Mouse (Mus musculus): ENCODE measurements at regions not wholly inside any gene's neighbourhood (a gene's known extent, or its start where the extent isn't known, plus 50 kb on each side); places are given as distances from the start of the nearest gene placed in this dataset.

DNA sequence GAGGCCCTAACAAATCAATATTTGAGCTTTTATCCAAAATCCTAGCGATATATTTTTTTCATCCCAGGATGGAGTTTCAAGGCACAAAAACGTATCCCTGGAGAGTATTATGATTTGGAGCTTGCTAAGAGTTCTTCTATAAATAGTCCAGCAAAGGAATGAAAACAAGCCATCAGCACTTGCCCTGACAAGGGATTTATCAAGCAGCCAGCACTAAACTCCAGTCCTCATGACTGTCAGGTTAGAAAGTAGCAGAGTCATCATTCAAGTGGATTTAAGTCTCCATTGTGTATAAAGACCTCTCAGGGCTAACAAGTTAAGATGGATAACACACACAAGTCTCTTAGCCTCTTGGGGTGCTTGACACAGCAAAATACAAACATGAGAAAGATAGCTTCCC, 148.6 kb upstream of the Ust start:
- H3K27me3 ChIP-seq (replicated peaks; ENCODE audit: control insufficient read depth, insufficient read depth, low read length): no peaks in the 10 kb centered on the region
- no peaks in the 10 kb centered on the region for H3K4me1 ChIP-seq (ENCODE audit: control insufficient read depth, insufficient read depth, low read depth, low read length)
- H3K4me3 ChIP-seq (ENCODE audit: low read length): no peak overlapping the region
- H3K4me2 ChIP-seq (ENCODE audit: low read length): no peak overlapping the region
- H3K36me3 ChIP-seq (ENCODE audit: control insufficient read depth, insufficient read depth, low read length): no peaks in the 10 kb centered on the region
- peaks cover 6% of the 10 kb centered on the region; the same call in 1 of the 2 replicates for H3K9me3 ChIP-seq (ENCODE audit: control insufficient read depth, low read length)
- no peak overlapping the region for H3K9ac ChIP-seq (ENCODE audit: low read depth, low read length)
- 77% methylated on average over 2 of the region's 2 CpGs for WGBS
- no peak overlapping the region for H3K27ac ChIP-seq (ENCODE audit: low read depth, low read length)
- ATAC-seq: peak; percentile 9; the same call in 1 of the 2 replicates

DNA sequence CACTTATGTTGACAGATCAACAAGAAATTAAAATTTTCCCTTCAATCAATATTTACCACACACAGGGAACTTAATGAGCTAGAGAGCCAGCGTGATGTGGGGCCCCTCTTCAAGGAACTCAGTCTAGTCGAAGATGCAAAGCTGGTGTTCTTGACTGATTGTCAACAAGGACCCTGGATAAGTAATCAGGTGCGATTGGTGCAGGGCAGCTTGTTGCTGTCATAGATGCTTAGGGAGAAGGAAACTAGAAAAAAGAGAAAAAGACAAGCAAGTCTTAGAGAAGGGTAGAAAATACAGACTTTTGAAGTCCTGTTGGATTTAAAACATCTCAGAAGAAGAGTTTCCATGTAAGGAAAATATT, 140.3 kb upstream of the Ust start:
- Histone ChIP-seq H3K9me3 (ENCODE audit: control insufficient read depth, low read length) (no peaks in the 10 kb centered on the region), H3K4me2 (ENCODE audit: low read length) (no peak overlapping the region), H3K36me3 (ENCODE audit: control insufficient read depth, insufficient read depth, low read length) (no peaks in the 10 kb centered on the region), H3K4me3 (ENCODE audit: low read length) (no peak overlapping the region), H3K9ac (ENCODE audit: low read depth, low read length) (no peak overlapping the region), H3K4me1 (ENCODE audit: control insufficient read depth, insufficient read depth, low read depth, low read length) (no peaks in the 10 kb centered on the region), H3K27me3 (replicated peaks; ENCODE audit: control insufficient read depth, insufficient read depth, low read length) (no peaks in the 10 kb centered on the region), H3K27ac (ENCODE audit: low read depth, low read length) (no peak overlapping the region)
- WGBS: 87% methylated on average over 3 of the region's 3 CpGs
- ATAC-seq: no peak

- Histone ChIP-seq H3K36me3 (ENCODE audit: control insufficient read depth, insufficient read depth, low read length) (no peaks in the 10 kb centered on the region), H3K9ac (ENCODE audit: low read depth, low read length) (no peak overlapping the region), H3K4me1 (ENCODE audit: control insufficient read depth, insufficient read depth, low read depth, low read length) (no peaks in the 10 kb centered on the region), H3K9me3 (ENCODE audit: control insufficient read depth, low read length) (no peaks in the 10 kb centered on the region), H3K27me3 (replicated peaks; ENCODE audit: control insufficient read depth, insufficient read depth, low read length) (no peaks in the 10 kb centered on the region), H3K4me2 (ENCODE audit: low read length) (no peak overlapping the region), H3K4me3 (ENCODE audit: low read length) (no peak overlapping the region), H3K27ac (ENCODE audit: low read depth, low read length) (no peak overlapping the region)
- ATAC-seq: no peak
- WGBS: 92% methylated on average over 6 of the region's 6 CpGs
These were observed 139.7 kb upstream of the Ust start for GRCm38 (mm10) chr10:8658024-8658933.

GRCm38 (mm10) chr10:8657176-8658023, 138.8 kb upstream of the Ust start:
- H3K4me3 ChIP-seq (ENCODE audit: low read length): no peak overlapping the region
- ATAC-seq: no peak
- no peaks in the 10 kb centered on the region for H3K4me1 ChIP-seq (ENCODE audit: control insufficient read depth, insufficient read depth, low read depth, low read length)
- 84% methylated on average over 2 of the region's 2 CpGs for WGBS
- no peak overlapping the region for H3K27ac ChIP-seq (ENCODE audit: low read depth, low read length)
- H3K9ac ChIP-seq (ENCODE audit: low read depth, low read length): no peak overlapping the region
- no peaks in the 10 kb centered on the region for H3K27me3 ChIP-seq (replicated peaks; ENCODE audit: control insufficient read depth, insufficient read depth, low read length)
- no peaks in the 10 kb centered on the region for H3K9me3 ChIP-seq (ENCODE audit: control insufficient read depth, low read length)
- no peak overlapping the region for H3K4me2 ChIP-seq (ENCODE audit: low read length)
- no peaks in the 10 kb centered on the region for H3K36me3 ChIP-seq (ENCODE audit: control insufficient read depth, insufficient read depth, low read length)

- no peak overlapping the region for H3K4me2 ChIP-seq (ENCODE audit: low read length)
- H3K27me3 ChIP-seq (replicated peaks; ENCODE audit: control insufficient read depth, insufficient read depth, low read length): no peaks in the 10 kb centered on the region
- no peak for ATAC-seq
- 85% methylated on average over 3 of the region's 3 CpGs for WGBS
- no peaks in the 10 kb centered on the region for H3K9me3 ChIP-seq (ENCODE audit: control insufficient read depth, low read length)
- H3K4me1 ChIP-seq (ENCODE audit: control insufficient read depth, insufficient read depth, low read depth, low read length): no peaks in the 10 kb centered on the region
- H3K36me3 ChIP-seq (ENCODE audit: control insufficient read depth, insufficient read depth, low read length): no peaks in the 10 kb centered on the region
- no peak overlapping the region for H3K27ac ChIP-seq (ENCODE audit: low read depth, low read length)
- no peak overlapping the region for H3K4me3 ChIP-seq (ENCODE audit: low read length)
- H3K9ac ChIP-seq (ENCODE audit: low read depth, low read length): no peak overlapping the region
These were observed 135.0 kb upstream of the Ust start for GRCm38 (mm10) chr10:8653651-8654050.

GRCm38 (mm10) chr10:8642266-8642665, 123.6 kb upstream of the Ust start:
- Histone ChIP-seq H3K4me1 (ENCODE audit: control insufficient read depth, insufficient read depth, low read depth, low read length) (no peaks in the 10 kb centered on the region), H3K27me3 (replicated peaks; ENCODE audit: control insufficient read depth, insufficient read depth, low read length) (no peaks in the 10 kb centered on the region), H3K27ac (ENCODE audit: low read depth, low read length) (no peak overlapping the region), H3K4me2 (ENCODE audit: low read length) (no peak overlapping the region), H3K9ac (ENCODE audit: low read depth, low read length) (no peak overlapping the region), H3K4me3 (ENCODE audit: low read length) (no peak overlapping the region), H3K36me3 (ENCODE audit: control insufficient read depth, insufficient read depth, low read length) (no peaks in the 10 kb centered on the region), H3K9me3 (ENCODE audit: control insufficient read depth, low read length) (peaks cover 6% of the 10 kb centered on the region; the same call in 1 of the 2 replicates)
- WGBS: 85% methylated on average over 3 of the region's 3 CpGs
- no peak for ATAC-seq

DNA sequence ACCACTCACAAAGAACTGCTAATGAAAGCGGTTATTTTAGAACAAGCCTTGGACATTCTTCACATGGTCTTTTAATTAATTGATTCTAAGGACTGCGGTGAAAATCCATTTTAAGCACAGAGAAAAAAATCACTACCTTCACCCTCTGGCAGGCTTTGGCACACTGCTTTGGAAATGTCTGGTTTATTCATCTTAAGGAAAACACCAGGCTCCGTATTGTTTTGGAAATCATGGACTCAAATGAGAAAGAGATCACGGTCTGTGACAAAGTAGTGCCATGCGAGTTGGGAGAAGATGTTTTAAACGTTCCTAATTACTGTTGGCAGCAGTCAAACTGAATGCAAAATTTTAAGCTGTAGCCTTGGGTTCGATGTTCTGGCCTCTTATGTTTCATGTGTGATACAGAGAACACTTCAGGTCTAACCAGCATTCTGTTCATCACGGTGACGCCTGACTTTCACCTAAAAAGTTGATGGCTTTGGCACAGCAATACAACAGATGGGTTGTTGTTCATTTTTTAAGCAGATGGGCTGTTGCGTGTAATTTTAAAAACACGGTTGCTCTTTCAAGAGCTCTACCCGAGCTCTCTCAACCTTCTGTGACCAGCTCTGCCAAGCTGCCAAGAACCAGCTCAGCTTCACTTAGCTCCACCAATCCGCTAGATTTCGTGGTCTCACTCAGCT, 105.7 kb upstream of the Ust start:
- H3K27ac ChIP-seq (ENCODE audit: low read depth, low read length): no peak overlapping the region
- H3K9ac ChIP-seq (ENCODE audit: low read depth, low read length): no peak overlapping the region
- no peaks in the 10 kb centered on the region for H3K4me1 ChIP-seq (ENCODE audit: control insufficient read depth, insufficient read depth, low read depth, low read length)
- ATAC-seq: no peak
- no peaks in the 10 kb centered on the region for H3K9me3 ChIP-seq (ENCODE audit: control insufficient read depth, low read length)
- H3K4me2 ChIP-seq (ENCODE audit: low read length): no peak overlapping the region
- H3K27me3 ChIP-seq (replicated peaks; ENCODE audit: control insufficient read depth, insufficient read depth, low read length): no peaks in the 10 kb centered on the region
- WGBS: 79% methylated on average over 14 of the region's 14 CpGs
- H3K36me3 ChIP-seq (ENCODE audit: control insufficient read depth, insufficient read depth, low read length): no peaks in the 10 kb centered on the region
- no peak overlapping the region for H3K4me3 ChIP-seq (ENCODE audit: low read length)

- H3K9ac ChIP-seq (ENCODE audit: low read depth, low read length): no peak overlapping the region
- ATAC-seq: no peak
- H3K27me3 ChIP-seq (replicated peaks; ENCODE audit: control insufficient read depth, insufficient read depth, low read length): no peaks in the 10 kb centered on the region
- WGBS: 89% methylated on average over 1 of the region's 1 CpGs
- H3K9me3 ChIP-seq (ENCODE audit: control insufficient read depth, low read length): no peaks in the 10 kb centered on the region
- no peak overlapping the region for H3K4me2 ChIP-seq (ENCODE audit: low read length)
- H3K4me1 ChIP-seq (ENCODE audit: control insufficient read depth, insufficient read depth, low read depth, low read length): no peaks in the 10 kb centered on the region
- no peaks in the 10 kb centered on the region for H3K36me3 ChIP-seq (ENCODE audit: control insufficient read depth, insufficient read depth, low read length)
- no peak overlapping the region for H3K4me3 ChIP-seq (ENCODE audit: low read length)
- no peak overlapping the region for H3K27ac ChIP-seq (ENCODE audit: low read depth, low read length)
These were observed 100.1 kb upstream of the Ust start for GRCm38 (mm10) chr10:8618676-8619075.

All from hindbrain, embryonic 16.5 days (tissue).